Mouse (Mus musculus) myocyte (in vitro differentiated cells): ENCODE results near the gene Stk25.

Experiments
- E2F4 ChIP-seq: IDR thresholded peaks from one replicate; pipeline ENCODE4 v1.6.1; 2011; ENCODE audit warnings: mild to moderate bottlenecking, control low read depth, moderate library complexity; ENCODE audit not compliant: insufficient read depth
- MAX ChIP-seq: IDR thresholded peaks from one replicate; pipeline ENCODE4 v1.6.1; 2011; ENCODE audit warnings: low read depth, mild to moderate bottlenecking, control low read depth
- MYOD1 ChIP-seq, 3 experiments: IDR thresholded peaks; one replicate each; pipeline ENCODE4 v1.6.1; 2011; ENCODE audit warnings: control low read depth in 2 of 3, low read depth in 2 of 3, mild to moderate bottlenecking in 2 of 3, moderate library complexity in 1 of 3; ENCODE audit not compliant: insufficient read length in 2 of 3, control insufficient read depth in 1 of 3
- POLR2A ChIP-seq: IDR thresholded peaks from one replicate; pipeline ENCODE4 v1.6.1; 2011; ENCODE audit warnings: low read depth, mild to moderate bottlenecking, control low read depth, moderate library complexity; ENCODE audit not compliant: insufficient read length
- POLR2AphosphoS2 ChIP-seq: IDR thresholded peaks from one replicate; pipeline ENCODE4 v1.6.1; 2011; ENCODE audit warnings: low read depth, control low read depth; ENCODE audit not compliant: insufficient read length
- TCF12 ChIP-seq: IDR thresholded peaks from one replicate; pipeline ENCODE4 v1.6.1; 2011; ENCODE audit warnings: mild to moderate bottlenecking, control low read depth; ENCODE audit not compliant: poor library complexity, insufficient read depth, severe bottlenecking

GRCm38 (mm10) chr1:93632723-93633122, 25.7 kb downstream of the Stk25 start:
- TF ChIP-seq MAX (no peak), POLR2A (no peak), E2F4 (no peak), MYOD1 (IDR thresholded peaks at IDR 0.05; ENCODE audit: control insufficient read depth in 1 of 3, insufficient read length in 2 of 3, low read depth in 2 of 3) (no peak), TCF12 (no peak), POLR2AphosphoS2 (no peak)
